12 mouse cellular contexts compared by ENCODE assay signal in genomic region chr14:25600951-25601350, GRCm38 (mm10).
DNase-seq lines count a peak whose midpoint lies in the region; ATAC-seq and TF ChIP-seq lines count a peak whose summit lies in the region.
"Had no signal": no experiment of that assay in that cellular context is flagged by ENCODE, and none has a peak within 500 bp of the region (broad histone marks: within the 10 kb centered on the region; RNA-seq: fewer than 3 reads in every experiment).

No protein-coding gene starts in this region.

- ATAC-seq in intestine, embryonic 15.5 days, result no peak
- ATAC-seq in intestine, postnatal 0 days, result no peak
- ATAC-seq in limb, embryonic 11.5 days (ENCODE audit: insufficient number of reproducible peaks, low FRiP score, low TSS enrichment, low read depth), result no peak

- no peak overlapping the region for H3K4me3 ChIP-seq in intestine, embryonic 15.5 days (replicated peaks)
- H3K4me3 ChIP-seq in intestine, postnatal 0 days (ENCODE audit: low read depth, low read length), result no peak overlapping the region
- no peak overlapping the region for H3K4me3 ChIP-seq in limb, embryonic 11.5 days (ENCODE audit: low read depth, low read length)

- peak; percentile 54 for DNase-seq in MN1 (ENCODE audit: low spot score)
- DNase-seq in Muller cell, postnatal 12 days (ENCODE audit: inconsistent ontology term), result peak; percentile 42
- no peak for DNase-seq in limb, embryonic 11.5 days (ENCODE audit: low spot score)
- DNase-seq in cerebellum, postnatal 14 days, result no peak
- no peak for DNase-seq in kidney, adult 9 months
- DNase-seq: cerebellum, postnatal 10 days; gastrocnemius, postnatal 10 days; heart, postnatal 4 days; right cerebral cortex, adult 18-20 months had no signal

- no peaks in the 10 kb centered on the region for H3K36me3 ChIP-seq in intestine, embryonic 15.5 days
- H3K36me3 ChIP-seq in intestine, postnatal 0 days (ENCODE audit: control insufficient read depth, insufficient read depth), result peaks cover 20% of the 10 kb centered on the region; the same call in 1 of the 2 replicates
- 0 out of 2 replicates have a peak, but pooled peaks cover 5% of the 10 kb centered on the region for H3K36me3 ChIP-seq in limb, embryonic 11.5 days (ENCODE audit: control insufficient read depth, insufficient read depth, low read length)

- WGBS in intestine, embryonic 15.5 days, result 42% methylated on average over 2 of the region's 2 CpGs
- WGBS in intestine, postnatal 0 days, result 53% methylated on average over 2 of the region's 2 CpGs
- WGBS in limb, embryonic 11.5 days, result 41% methylated on average over 2 of the region's 2 CpGs

- no peak overlapping the region for H3K4me2 ChIP-seq in intestine, embryonic 15.5 days (replicated peaks)
- no peak overlapping the region for H3K4me2 ChIP-seq in intestine, postnatal 0 days (replicated peaks; ENCODE audit: low read depth)
- H3K4me2 ChIP-seq in limb, embryonic 11.5 days (ENCODE audit: low read depth, severe bottlenecking), result no peak overlapping the region

- no peaks in the 10 kb centered on the region for H3K9me3 ChIP-seq in intestine, embryonic 15.5 days
- no peaks in the 10 kb centered on the region for H3K9me3 ChIP-seq in intestine, postnatal 0 days (ENCODE audit: control insufficient read depth)
- H3K9me3 ChIP-seq in limb, embryonic 11.5 days (ENCODE audit: control insufficient read depth, low read length), result no peaks in the 10 kb centered on the region

- peak overlapping the region; percentile 40; the same call in 1 of the 2 replicates for H3K27ac ChIP-seq in intestine, embryonic 15.5 days
- H3K27ac ChIP-seq in intestine, postnatal 0 days (ENCODE audit: low read depth, low read length), result no peak overlapping the region
- peak overlapping the region; percentile 49; the same call in 1 of the 2 replicates for H3K27ac ChIP-seq in limb, embryonic 11.5 days (replicated peaks; ENCODE audit: low read depth, low read length)
- H3K27ac ChIP-seq: macrophage had no signal

- peaks cover 32% of the 10 kb centered on the region for H3K4me1 ChIP-seq in intestine, embryonic 15.5 days (replicated peaks)
- H3K4me1 ChIP-seq in intestine, postnatal 0 days (replicated peaks; ENCODE audit: control insufficient read depth, insufficient read depth, low read length), result no peaks in the 10 kb centered on the region
- peaks cover 33% of the 10 kb centered on the region for H3K4me1 ChIP-seq in limb, embryonic 11.5 days (ENCODE audit: control insufficient read depth, insufficient read depth, low read length)

- no peaks in the 10 kb centered on the region for H3K27me3 ChIP-seq in intestine, embryonic 15.5 days (replicated peaks)
- H3K27me3 ChIP-seq in intestine, postnatal 0 days (replicated peaks; ENCODE audit: control insufficient read depth, insufficient read depth, low read length), result no peaks in the 10 kb centered on the region
- no peaks in the 10 kb centered on the region for H3K27me3 ChIP-seq in limb, embryonic 11.5 days (ENCODE audit: control insufficient read depth, insufficient read depth, low read length)

- no peak for TF ChIP-seq CTCF in intestine, postnatal 0 days (IDR thresholded peaks at IDR 0.05; ENCODE audit: low read depth)

- no peak overlapping the region for H3K9ac ChIP-seq in intestine, embryonic 15.5 days
- H3K9ac ChIP-seq in intestine, postnatal 0 days (ENCODE audit: low read depth, low read length), result no peak overlapping the region
- H3K9ac ChIP-seq in limb, embryonic 11.5 days (ENCODE audit: low read length), result no peak overlapping the region

Comparison
In these comparisons a context has a peak if more than half of its experiments do, and no peak if none do; other contexts are left out.
1. DNase-seq: peak in MN1 (single experiment) and Muller cell, postnatal 12 days (single experiment); none in limb, embryonic 11.5 days (single experiment), cerebellum, postnatal 14 days (0 of 2) and kidney, adult 9 months (single experiment).